Mouse (Mus musculus) liver, embryonic 14.5 days (tissue): ENCODE results near the gene Tmem102.

Experiments
- CTCF ChIP-seq: IDR thresholded peaks from 2 replicates; pipeline ENCODE4 v1.5.1; 2016; ENCODE audit warnings: antibody characterized with exemption, low read depth, control low read depth
- EP300 ChIP-seq: IDR thresholded peaks from 2 replicates; pipeline ENCODE4 v1.6.1; 2016; ENCODE audit warnings: antibody characterized with exemption, low read depth

GRCm38 (mm10) chr11:69778258-69778982 lies 27.0 kb downstream of the Tmem102 start:
- TF ChIP-seq CTCF (no peak), EP300 (no peak)
